In genomic region chr14:93317393-93317792, GRCm38 (mm10) we compare ENCODE assay signal across 9 mouse cellular contexts.
DNase-seq lines count a peak whose midpoint lies in the region; ATAC-seq and TF ChIP-seq lines count a peak whose summit lies in the region.
"Had no signal": no experiment of that assay in that cellular context is flagged by ENCODE, and none has a peak within 500 bp of the region (broad histone marks: within the 10 kb centered on the region; RNA-seq: fewer than 3 reads in every experiment).

No protein-coding gene starts in this region.

- TF ChIP-seq EP300 in stomach, postnatal 0 days (optimal IDR thresholded peaks at IDR 0.05) = no peak

- H3K4me1 ChIP-seq in hindbrain, postnatal 0 days (ENCODE audit: insufficient read depth, low read length) = no peaks in the 10 kb centered on the region
- no peaks in the 10 kb centered on the region for H3K4me1 ChIP-seq in hindbrain, embryonic 16.5 days (ENCODE audit: control insufficient read depth, insufficient read depth, low read depth, low read length)
- no peaks in the 10 kb centered on the region for H3K4me1 ChIP-seq in midbrain, embryonic 14.5 days (ENCODE audit: control insufficient read depth, insufficient read depth, low read length)
- H3K4me1 ChIP-seq in midbrain, embryonic 13.5 days (replicated peaks) = no peaks in the 10 kb centered on the region
- H3K4me1 ChIP-seq in stomach, postnatal 0 days (replicated peaks; ENCODE audit: control insufficient read depth, insufficient read depth) = no peaks in the 10 kb centered on the region
- H3K4me1 ChIP-seq: heart, embryonic 15.5 days had no signal

- no peaks in the 10 kb centered on the region for H3K36me3 ChIP-seq in hindbrain, postnatal 0 days (ENCODE audit: insufficient read depth, low read length)
- H3K36me3 ChIP-seq in hindbrain, embryonic 16.5 days (ENCODE audit: control insufficient read depth, insufficient read depth, low read length) = no peaks in the 10 kb centered on the region
- H3K36me3 ChIP-seq in midbrain, embryonic 14.5 days (ENCODE audit: control insufficient read depth, insufficient read depth, low read length) = no peaks in the 10 kb centered on the region
- no peaks in the 10 kb centered on the region for H3K36me3 ChIP-seq in midbrain, embryonic 13.5 days
- no peaks in the 10 kb centered on the region for H3K36me3 ChIP-seq in stomach, postnatal 0 days (ENCODE audit: control insufficient read depth, insufficient read depth, low read length)
- H3K36me3 ChIP-seq: heart, embryonic 15.5 days had no signal

- no peak overlapping the region for H3K9ac ChIP-seq in hindbrain, postnatal 0 days (replicated peaks; ENCODE audit: low read length)
- H3K9ac ChIP-seq in hindbrain, embryonic 16.5 days (ENCODE audit: low read depth, low read length) = no peak overlapping the region
- H3K9ac ChIP-seq in midbrain, embryonic 14.5 days (replicated peaks; ENCODE audit: low read length) = no peak overlapping the region
- no peak overlapping the region for H3K9ac ChIP-seq in midbrain, embryonic 13.5 days (replicated peaks)
- H3K9ac ChIP-seq in stomach, postnatal 0 days (ENCODE audit: low read length) = no peak overlapping the region
- H3K9ac ChIP-seq: heart, embryonic 15.5 days had no signal

- peak; percentile 49 for DNase-seq in hindbrain, postnatal 0 days (ENCODE audit: low spot score)
- peak; percentile 58 for DNase-seq in midbrain, embryonic 14.5 days
- peak; percentile 22 for DNase-seq in cerebellum, adult 9-11 months
- no peak for DNase-seq in stomach, postnatal 0 days (ENCODE audit: low spot score)
- DNase-seq in spleen, postnatal 14 days (ENCODE audit: low spot score in 2 of 2) = no peak
- DNase-seq: kidney, postnatal 25 days had no signal

- peak; percentile 64 for TF ChIP-seq CTCF in hindbrain, postnatal 0 days (IDR thresholded peaks at IDR 0.05; ENCODE audit: low read depth)
- TF ChIP-seq CTCF in stomach, postnatal 0 days (IDR thresholded peaks at IDR 0.05; ENCODE audit: low read depth) = peak; percentile 74

- H3K4me2 ChIP-seq in hindbrain, postnatal 0 days (ENCODE audit: low read depth, low read length) = no peak overlapping the region
- H3K4me2 ChIP-seq in hindbrain, embryonic 16.5 days (ENCODE audit: low read length) = no peak overlapping the region
- no peak overlapping the region for H3K4me2 ChIP-seq in midbrain, embryonic 14.5 days (ENCODE audit: low read length)
- no peak overlapping the region for H3K4me2 ChIP-seq in midbrain, embryonic 13.5 days (replicated peaks)
- no peak overlapping the region for H3K4me2 ChIP-seq in stomach, postnatal 0 days (replicated peaks; ENCODE audit: low read depth)
- H3K4me2 ChIP-seq: heart, embryonic 15.5 days had no signal

- H3K9me3 ChIP-seq in hindbrain, postnatal 0 days (ENCODE audit: low read length) = no peaks in the 10 kb centered on the region
- no peaks in the 10 kb centered on the region for H3K9me3 ChIP-seq in hindbrain, embryonic 16.5 days (ENCODE audit: control insufficient read depth, low read length)
- no peaks in the 10 kb centered on the region for H3K9me3 ChIP-seq in midbrain, embryonic 14.5 days (ENCODE audit: control insufficient read depth, low read length)
- no peaks in the 10 kb centered on the region for H3K9me3 ChIP-seq in midbrain, embryonic 13.5 days
- no peaks in the 10 kb centered on the region for H3K9me3 ChIP-seq in stomach, postnatal 0 days (ENCODE audit: control insufficient read depth, low read length)
- H3K9me3 ChIP-seq: heart, embryonic 15.5 days had no signal

- H3K27me3 ChIP-seq in hindbrain, postnatal 0 days (ENCODE audit: insufficient read depth, low read length) = no peaks in the 10 kb centered on the region
- no peaks in the 10 kb centered on the region for H3K27me3 ChIP-seq in hindbrain, embryonic 16.5 days (replicated peaks; ENCODE audit: control insufficient read depth, insufficient read depth, low read length)
- H3K27me3 ChIP-seq in midbrain, embryonic 14.5 days (ENCODE audit: control insufficient read depth, insufficient read depth, low read length) = no peaks in the 10 kb centered on the region
- no peaks in the 10 kb centered on the region for H3K27me3 ChIP-seq in midbrain, embryonic 13.5 days
- no peaks in the 10 kb centered on the region for H3K27me3 ChIP-seq in stomach, postnatal 0 days (ENCODE audit: control insufficient read depth, insufficient read depth, low read length)
- H3K27me3 ChIP-seq: heart, embryonic 15.5 days had no signal

- no peak overlapping the region for H3K4me3 ChIP-seq in hindbrain, postnatal 0 days (ENCODE audit: low read length)
- H3K4me3 ChIP-seq in hindbrain, embryonic 16.5 days (ENCODE audit: low read length) = no peak overlapping the region
- H3K4me3 ChIP-seq in midbrain, embryonic 14.5 days (replicated peaks; ENCODE audit: low read depth, low read length) = no peak overlapping the region
- no peak overlapping the region for H3K4me3 ChIP-seq in midbrain, embryonic 13.5 days (replicated peaks)
- H3K4me3 ChIP-seq in stomach, postnatal 0 days (ENCODE audit: low read depth, low read length) = no peak overlapping the region
- H3K4me3 ChIP-seq: heart, embryonic 15.5 days had no signal

- no peak for ATAC-seq in hindbrain, postnatal 0 days
- ATAC-seq in hindbrain, embryonic 16.5 days = no peak
- ATAC-seq in midbrain, embryonic 14.5 days (ENCODE audit: low FRiP score, low TSS enrichment) = no peak
- ATAC-seq in midbrain, embryonic 13.5 days = no peak
- ATAC-seq in stomach, postnatal 0 days (ENCODE audit: low FRiP score, low TSS enrichment) = no peak

- no peak overlapping the region for H3K27ac ChIP-seq in hindbrain, postnatal 0 days
- no peak overlapping the region for H3K27ac ChIP-seq in hindbrain, embryonic 16.5 days (ENCODE audit: low read depth, low read length)
- no peak overlapping the region for H3K27ac ChIP-seq in midbrain, embryonic 14.5 days (replicated peaks; ENCODE audit: low read depth, low read length)
- H3K27ac ChIP-seq in midbrain, embryonic 13.5 days = no peak overlapping the region
- no peak overlapping the region for H3K27ac ChIP-seq in stomach, postnatal 0 days (replicated peaks)
- H3K27ac ChIP-seq: heart, embryonic 15.5 days had no signal

Comparison
In these comparisons a context has a peak if more than half of its experiments do, and no peak if none do; other contexts are left out.
1. DNase-seq: peak in hindbrain, postnatal 0 days (single experiment), midbrain, embryonic 14.5 days (single experiment) and cerebellum, adult 9-11 months (single experiment); none in stomach, postnatal 0 days (single experiment) and spleen, postnatal 14 days (0 of 2).